Mouse (Mus musculus) hindbrain, embryonic 10.5 days (tissue): ENCODE measurements around the gene Ccdc85c. TPM values are rescaled to one million over a fixed set of nuclear protein-coding genes. Genes with fewer than 3 reads are reported as not detected.
A peak's percentile ranks its signal among the peaks of the same experiment; 100 is the strongest.

Source experiments
- DNase-seq: peaks from one replicate; pipeline ENCODE4 v3.0.0-alpha.2; 2017; ENCODE audit warnings: low spot score
- H3K27ac ChIP-seq: fragments of 300-500 bp; sonication (generic); 2 replicates; pipeline ENCODE4 v1.5.1; 2016; ENCODE audit warnings: mild to moderate bottlenecking, moderate library complexity
- H3K27me3 ChIP-seq: fragments of 300-500 bp; sonication (generic); 2 replicates; pipeline ENCODE4 v1.6.1; 2016; ENCODE audit warnings: mild to moderate bottlenecking; ENCODE audit not compliant: poor library complexity, insufficient read depth, severe bottlenecking
- H3K36me3 ChIP-seq: fragments of 300-500 bp; sonication (generic); 2 replicates; pipeline ENCODE4 v1.6.1; 2016; ENCODE audit warnings: mild to moderate bottlenecking, moderate library complexity
- H3K4me1 ChIP-seq: fragments of 300-500 bp; sonication (generic); replicated peaks from 2 replicates; pipeline ENCODE4 v1.6.1; 2016; ENCODE audit warnings: mild to moderate bottlenecking
- H3K4me3 ChIP-seq: fragments of 300-500 bp; sonication (generic); 2 replicates; pipeline ENCODE4 v1.5.1; 2016; ENCODE audit warnings: mild to moderate bottlenecking, moderate library complexity
- H3K9me3 ChIP-seq: fragments of 300-500 bp; sonication (generic); 2 replicates; pipeline ENCODE4 v1.6.1; 2016; ENCODE audit warnings: mild to moderate bottlenecking, moderate library complexity
- WGBS: fragments of 180-500 bp; shearing (Covaris S2); methylation state at CpG from one replicate; pipeline ENCODE4 v1.1.7; 2016; 5-methylcytosine and 5-hydroxymethylcytosine counted together
- polyA plus RNA-seq: library from polyadenylated mRNA; unstranded; fragments of >200 nt; fragmentation: Nextera tagmentation; extraction: Ambion mirVana; gene quantifications from 2 replicates; pipeline ENCODE4 v1.2.1, GENCODE M21; 2016

Ccdc85c gene
- polyA plus RNA-seq, 1 experiment from 2014 or later: 16.0 TPM

DNA sequence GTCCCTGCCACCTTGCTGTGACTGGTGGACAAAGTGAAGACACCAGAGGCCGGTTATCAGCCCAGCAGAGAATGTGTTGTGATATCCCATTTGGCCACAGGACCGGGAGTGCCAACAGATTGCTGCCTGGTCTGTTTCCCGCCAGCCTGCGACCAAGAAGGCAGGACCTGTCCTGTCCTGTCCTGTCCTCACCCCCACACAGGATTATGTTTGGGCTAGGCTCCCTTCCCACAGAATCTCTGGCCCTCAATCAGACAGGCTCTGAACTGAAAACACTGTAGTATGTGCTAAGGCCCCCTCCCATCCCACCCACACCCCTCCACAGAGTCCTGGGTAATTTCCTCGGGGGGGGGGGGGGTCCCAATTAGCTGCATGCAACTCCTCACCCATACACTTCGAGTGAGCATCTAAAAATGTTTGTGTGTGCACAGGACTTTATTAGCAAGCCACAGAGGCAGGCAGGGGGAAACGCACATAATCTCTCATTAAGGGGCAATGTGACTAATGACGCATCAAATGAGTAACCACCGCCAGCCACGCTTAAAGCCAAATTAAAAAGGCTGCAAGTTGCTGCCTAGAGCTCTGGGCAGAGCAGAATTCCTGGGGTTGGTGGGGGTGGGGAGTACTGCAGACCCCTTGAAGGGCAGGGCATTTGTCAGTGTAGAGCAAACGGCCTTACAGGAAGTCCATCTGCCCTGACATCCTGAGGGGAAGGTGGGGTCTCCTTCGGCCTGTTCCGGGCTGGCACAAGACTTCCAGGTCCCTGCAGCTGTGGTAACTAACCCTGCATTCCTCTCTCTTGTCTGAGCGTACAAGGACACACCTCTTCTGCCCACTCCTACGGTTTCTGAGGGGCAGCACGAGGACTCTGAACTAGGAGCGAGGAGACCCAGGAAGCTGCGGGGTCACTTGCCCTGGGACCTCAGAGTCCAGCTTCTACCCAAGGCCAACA is 61.9 kb downstream of the Ccdc85c start:
- no peak for DNase-seq
- no peaks in the 10 kb centered on the region for H3K9me3 ChIP-seq
- H3K27me3 ChIP-seq: no peaks in the 10 kb centered on the region
- H3K4me1 ChIP-seq: peaks cover 90% of the 10 kb centered on the region
- peaks cover 14% of the 10 kb centered on the region; the same call in 1 of the 2 replicates for H3K36me3 ChIP-seq
- H3K4me3 ChIP-seq: no peak overlapping the region
- 52% methylated on average over 18 of the region's 18 CpGs for WGBS
- peak overlapping the region; percentile 72 for H3K27ac ChIP-seq

DNA sequence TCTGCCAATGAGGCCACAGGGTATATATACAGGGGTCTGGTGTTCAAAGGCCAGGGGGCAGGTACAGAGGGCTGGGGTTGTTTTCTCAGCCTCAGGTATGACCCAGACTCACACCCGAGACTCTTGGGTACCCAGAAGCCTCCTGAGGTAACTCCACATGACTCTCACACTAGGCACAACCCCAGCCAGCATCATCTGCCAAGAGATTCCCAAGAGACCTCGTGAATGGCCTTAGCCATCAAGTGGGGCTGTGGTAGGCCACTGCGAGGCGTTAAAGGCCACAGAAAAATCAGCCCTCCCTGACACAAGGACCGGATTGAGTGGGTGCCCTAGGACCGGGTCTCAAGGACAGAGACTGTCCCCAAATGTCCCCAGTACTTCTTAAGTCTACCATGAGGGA is 62.7 kb downstream of the Ccdc85c start:
- Histone ChIP-seq H3K4me1 (peaks cover 83% of the 10 kb centered on the region), H3K9me3 (no peaks in the 10 kb centered on the region), H3K27me3 (no peaks in the 10 kb centered on the region), H3K36me3 (peaks cover 19% of the 10 kb centered on the region), H3K27ac (peak overlapping the region; percentile 72), H3K4me3 (no peak overlapping the region)
- WGBS: 92% methylated on average over 6 of the region's 6 CpGs
- no peak for DNase-seq

GRCm38 (mm10) chr12:108212071-108212470 is 63.2 kb downstream of the Ccdc85c start:
- peaks cover 23% of the 10 kb centered on the region for H3K36me3 ChIP-seq
- no peaks in the 10 kb centered on the region for H3K9me3 ChIP-seq
- 76% methylated on average over 5 of the region's 5 CpGs for WGBS
- peaks cover 81% of the 10 kb centered on the region for H3K4me1 ChIP-seq
- no peak for DNase-seq
- H3K27ac ChIP-seq: peak overlapping the region; percentile 72
- no peaks in the 10 kb centered on the region for H3K27me3 ChIP-seq
- H3K4me3 ChIP-seq: no peak overlapping the region

DNA sequence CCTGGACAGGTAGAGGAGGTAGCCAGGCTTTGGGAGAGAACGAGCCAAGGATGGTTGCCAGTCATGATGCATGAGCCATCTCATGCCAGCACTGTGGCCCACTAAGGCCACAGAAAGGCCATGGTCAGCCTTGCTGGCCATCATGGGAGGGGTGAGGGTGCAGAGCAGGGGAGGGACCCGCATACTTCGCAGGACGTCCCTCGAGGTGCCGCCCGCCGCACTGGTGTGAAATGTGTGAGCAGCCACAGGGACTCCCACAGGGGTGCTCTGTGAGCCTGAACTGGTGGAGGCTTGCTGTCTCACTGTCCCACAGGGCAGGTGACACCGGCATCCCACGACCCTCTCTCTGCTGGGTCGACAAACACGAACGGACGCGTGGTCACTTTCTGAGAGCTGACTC is 64.6 kb downstream of the Ccdc85c start:
- no peaks in the 10 kb centered on the region for H3K27me3 ChIP-seq
- peaks cover 38% of the 10 kb centered on the region for H3K36me3 ChIP-seq
- no peak for DNase-seq
- H3K27ac ChIP-seq: no peak overlapping the region; the same call in 1 of the 2 replicates
- H3K9me3 ChIP-seq: no peaks in the 10 kb centered on the region
- 94% methylated on average over 15 of the region's 15 CpGs for WGBS
- H3K4me1 ChIP-seq: peaks cover 77% of the 10 kb centered on the region
- H3K4me3 ChIP-seq: no peak overlapping the region

- H3K4me3 ChIP-seq: no peak overlapping the region
- no peaks in the 10 kb centered on the region for H3K9me3 ChIP-seq
- no peaks in the 10 kb centered on the region for H3K27me3 ChIP-seq
- no peak overlapping the region for H3K27ac ChIP-seq
- DNase-seq: peak; percentile 79
- WGBS: 37% methylated on average over 13 of the region's 13 CpGs
- H3K36me3 ChIP-seq: peaks cover 55% of the 10 kb centered on the region
- H3K4me1 ChIP-seq: peaks cover 77% of the 10 kb centered on the region
Observed at GRCm38 (mm10) chr12:108208726-108209438, 66.3 kb downstream of the Ccdc85c start.

DNA sequence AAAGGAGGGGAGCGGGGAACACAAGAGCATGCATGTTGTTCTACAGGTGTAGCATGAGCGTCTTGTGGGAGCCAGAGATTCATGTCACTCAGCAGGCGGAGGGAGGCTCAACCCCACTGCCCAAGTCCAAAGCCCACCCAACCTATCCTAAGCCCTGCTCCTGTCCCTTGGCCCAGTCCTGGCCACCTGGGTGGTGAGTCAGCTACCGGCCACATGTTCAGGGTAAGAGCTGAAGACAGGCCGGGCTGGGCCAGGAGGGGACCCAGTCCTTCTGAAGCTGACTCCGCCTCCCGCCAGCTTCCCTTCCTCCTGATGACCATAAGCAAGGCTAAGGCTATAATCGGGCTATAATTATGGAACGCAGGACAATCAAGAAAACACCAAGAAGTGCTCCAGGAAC is 67.0 kb downstream of the Ccdc85c start:
- no peak overlapping the region for H3K27ac ChIP-seq
- peaks cover 77% of the 10 kb centered on the region for H3K4me1 ChIP-seq

DNA sequence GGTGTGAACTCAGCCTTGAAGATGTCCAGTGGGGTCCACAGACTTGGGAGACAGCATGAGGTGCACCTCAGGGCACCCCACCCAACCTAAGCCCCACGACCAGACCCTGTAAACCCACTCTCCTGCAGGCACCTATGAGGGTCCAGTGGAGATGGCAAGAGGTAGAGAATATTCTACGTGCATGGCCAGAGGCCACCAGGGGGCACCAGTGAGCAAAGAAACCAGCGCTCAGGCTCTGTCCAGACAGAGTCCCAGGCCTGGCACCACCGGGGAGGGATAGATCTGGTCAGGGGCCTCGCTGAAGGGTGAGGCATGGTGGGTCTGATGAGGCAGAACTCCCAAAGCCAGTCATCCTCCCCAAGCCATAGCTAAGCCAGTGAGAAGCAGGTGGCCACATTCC is 68.6 kb downstream of the Ccdc85c start:
- peak; percentile 87 for DNase-seq
- Histone ChIP-seq H3K4me1 (peaks cover 64% of the 10 kb centered on the region), H3K36me3 (peaks cover 76% of the 10 kb centered on the region), H3K9me3 (no peaks in the 10 kb centered on the region), H3K4me3 (no peak overlapping the region), H3K27me3 (no peaks in the 10 kb centered on the region), H3K27ac (peak overlapping the region; percentile 62)
- 17% methylated on average over 5 of the region's 5 CpGs for WGBS

More for the DNA sequence above, 67.0 kb downstream of the Ccdc85c start:
- no peak for DNase-seq
- 89% methylated on average over 9 of the region's 9 CpGs for WGBS
- no peak overlapping the region for H3K4me3 ChIP-seq
- H3K27me3 ChIP-seq: no peaks in the 10 kb centered on the region
- H3K36me3 ChIP-seq: peaks cover 62% of the 10 kb centered on the region
- no peaks in the 10 kb centered on the region for H3K9me3 ChIP-seq

DNA sequence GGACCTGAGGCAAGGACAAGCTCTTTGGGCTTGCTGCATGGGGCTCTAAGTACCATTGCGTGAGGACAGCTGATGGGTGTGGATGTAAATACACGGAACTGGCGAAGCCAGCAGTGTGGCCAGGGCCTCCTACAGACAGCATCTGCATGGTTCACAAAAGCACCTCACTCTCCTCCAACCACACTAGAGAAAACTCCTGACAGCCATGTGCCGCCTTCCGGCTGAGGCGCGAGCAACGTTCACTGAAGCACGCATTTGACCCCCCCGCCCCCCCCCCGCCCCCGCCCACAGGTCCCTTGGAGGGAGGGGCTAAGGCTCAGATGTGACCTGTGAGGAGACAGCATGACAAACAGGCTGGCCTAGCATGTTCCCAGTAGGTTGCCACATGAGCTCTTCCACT is 70.2 kb downstream of the Ccdc85c start:
- Histone ChIP-seq H3K4me3 (no peak overlapping the region), H3K4me1 (peaks cover 49% of the 10 kb centered on the region), H3K27me3 (no peaks in the 10 kb centered on the region), H3K9me3 (no peaks in the 10 kb centered on the region), H3K36me3 (peaks cover 80% of the 10 kb centered on the region), H3K27ac (peak overlapping the region; percentile 53; the same call in 1 of the 2 replicates)
- WGBS: 63% methylated on average over 12 of the region's 12 CpGs
- peak; percentile 6 for DNase-seq

DNA sequence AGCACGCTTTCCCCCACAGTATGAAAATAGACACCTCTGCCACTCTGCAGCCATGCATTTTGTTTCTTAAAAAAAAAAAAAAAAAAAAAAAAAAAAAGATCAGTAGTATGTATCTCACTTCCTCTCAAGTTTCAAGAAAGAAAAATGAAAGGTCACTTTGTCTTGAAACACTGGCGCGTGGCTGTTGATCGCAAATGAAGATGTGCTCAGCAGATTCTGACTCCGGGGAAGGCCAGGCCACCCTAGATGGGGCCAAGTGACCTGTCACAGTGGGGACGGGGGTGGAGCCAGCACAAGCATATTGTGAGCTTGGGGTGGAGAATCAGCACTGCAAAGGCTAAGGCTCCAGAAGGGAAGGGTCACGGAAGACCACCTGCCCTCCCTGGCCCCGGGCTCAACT is 71.3 kb downstream of the Ccdc85c start:
- WGBS: 57% methylated on average over 8 of the region's 8 CpGs
- Histone ChIP-seq H3K4me3 (no peak overlapping the region), H3K4me1 (peaks cover 38% of the 10 kb centered on the region), H3K36me3 (peaks cover 91% of the 10 kb centered on the region), H3K27ac (0 out of 2 replicates have a peak overlapping the region, but pooled peaks have one; percentile 50), H3K9me3 (no peaks in the 10 kb centered on the region), H3K27me3 (no peaks in the 10 kb centered on the region)
- peak; percentile 43 for DNase-seq

- Histone ChIP-seq H3K4me3 (no peak overlapping the region), H3K9me3 (no peaks in the 10 kb centered on the region), H3K27ac (no peak overlapping the region), H3K36me3 (peaks cover 100% of the 10 kb centered on the region), H3K4me1 (peaks cover 22% of the 10 kb centered on the region), H3K27me3 (no peaks in the 10 kb centered on the region)
- DNase-seq: no peak
- WGBS: 91% methylated on average over 1 of the region's 1 CpGs
Observed at GRCm38 (mm10) chr12:108200094-108200493, 75.1 kb downstream of the Ccdc85c start.

DNA sequence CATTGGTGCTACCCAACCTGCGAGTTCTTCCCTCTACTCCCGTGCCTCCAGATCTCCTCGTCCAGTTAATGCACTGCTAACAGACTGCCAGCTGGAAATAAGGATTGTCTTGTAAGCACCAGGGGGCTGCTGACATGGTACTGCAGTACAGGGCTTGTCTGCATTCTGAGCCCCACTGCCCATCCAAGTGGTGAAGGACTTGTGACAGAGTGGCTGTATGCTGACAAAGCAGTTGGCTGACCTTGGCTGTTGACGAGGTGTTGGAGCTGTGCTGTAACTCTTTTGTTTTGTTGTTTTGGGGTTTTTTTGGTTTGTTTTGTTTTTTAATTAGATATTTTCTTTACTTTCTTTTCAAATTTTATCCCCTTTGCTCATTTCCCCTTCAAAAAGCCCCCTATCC is 76.8 kb downstream of the Ccdc85c start:
- peaks cover 5% of the 10 kb centered on the region; the same call in 1 of the 2 replicates for H3K4me1 ChIP-seq
- H3K27me3 ChIP-seq: no peaks in the 10 kb centered on the region
- no peaks in the 10 kb centered on the region for H3K9me3 ChIP-seq
- H3K36me3 ChIP-seq: peaks cover 100% of the 10 kb centered on the region
- no peak for DNase-seq
- H3K4me3 ChIP-seq: no peak overlapping the region
- H3K27ac ChIP-seq: no peak overlapping the region
- WGBS: 92% methylated on average over 4 of the region's 4 CpGs

GRCm38 (mm10) chr12:108195761-108196160 is 79.5 kb downstream of the Ccdc85c start:
- WGBS: 96% methylated on average over 11 of the region's 11 CpGs
- no peaks in the 10 kb centered on the region for H3K27me3 ChIP-seq
- H3K36me3 ChIP-seq: peaks cover 100% of the 10 kb centered on the region
- H3K4me3 ChIP-seq: no peak overlapping the region
- no peak for DNase-seq
- no peaks in the 10 kb centered on the region for H3K9me3 ChIP-seq
- H3K27ac ChIP-seq: no peak overlapping the region
- no peaks in the 10 kb centered on the region for H3K4me1 ChIP-seq

- H3K36me3 ChIP-seq: peaks cover 100% of the 10 kb centered on the region
- H3K4me1 ChIP-seq: no peaks in the 10 kb centered on the region
- no peaks in the 10 kb centered on the region for H3K27me3 ChIP-seq
- no peak overlapping the region for H3K27ac ChIP-seq
- WGBS: 92% methylated on average over 5 of the region's 5 CpGs
- no peaks in the 10 kb centered on the region for H3K9me3 ChIP-seq
- no peak overlapping the region for H3K4me3 ChIP-seq
- DNase-seq: no peak
Observed at GRCm38 (mm10) chr12:108193878-108194277, 81.3 kb downstream of the Ccdc85c start.
